Mouse (Mus musculus) thymus, adult 18-20 months (tissue): Measurements from ENCODE around the gene Tiam1.
"Not testable (repeated sequence)": the region's sequence is repeated elsewhere in the genome, so short reads cannot be mapped to it uniquely, and the experiment has no call there.

Source experiments
- DNase-seq, 2 experiments: peaks; one replicate each; pipeline ENCODE4 v3.0.0; 2022; ENCODE audit warnings: mixed read lengths in 2 of 2

The Tiam1 gene

GRCm38 (mm10) chr16:90104714-90105459, 38.7 kb downstream of the Tiam1 start:
- no peak for DNase-seq

- DNase-seq: no peak
Measured at GRCm38 (mm10) chr16:90103726-90104125, 39.8 kb downstream of the Tiam1 start.

DNA sequence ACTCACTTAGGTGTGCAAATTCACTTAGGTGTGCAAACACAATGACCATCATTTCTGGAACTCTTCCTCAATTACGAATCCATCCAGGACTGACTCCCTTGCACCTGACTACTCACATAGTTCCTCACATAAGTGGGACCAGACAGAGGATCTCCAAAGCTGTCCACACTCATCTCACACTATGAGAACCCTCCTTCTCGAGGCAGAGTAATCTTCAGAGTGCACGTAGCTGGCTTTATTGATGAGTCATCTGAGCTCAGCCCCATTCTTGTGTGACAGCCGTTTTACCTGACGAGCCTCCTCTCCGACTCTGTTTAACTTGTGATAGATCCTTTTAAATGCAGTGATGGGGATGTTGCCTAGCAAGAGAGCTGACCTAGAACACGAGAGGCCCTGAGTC, 41.0 kb downstream of the Tiam1 start:
- DNase-seq: no peak

GRCm38 (mm10) chr16:90098191-90098605, 45.4 kb downstream of the Tiam1 start:
- DNase-seq: no peak

- no peak for DNase-seq
Measured at GRCm38 (mm10) chr16:90097769-90098168, 45.8 kb downstream of the Tiam1 start.

DNA sequence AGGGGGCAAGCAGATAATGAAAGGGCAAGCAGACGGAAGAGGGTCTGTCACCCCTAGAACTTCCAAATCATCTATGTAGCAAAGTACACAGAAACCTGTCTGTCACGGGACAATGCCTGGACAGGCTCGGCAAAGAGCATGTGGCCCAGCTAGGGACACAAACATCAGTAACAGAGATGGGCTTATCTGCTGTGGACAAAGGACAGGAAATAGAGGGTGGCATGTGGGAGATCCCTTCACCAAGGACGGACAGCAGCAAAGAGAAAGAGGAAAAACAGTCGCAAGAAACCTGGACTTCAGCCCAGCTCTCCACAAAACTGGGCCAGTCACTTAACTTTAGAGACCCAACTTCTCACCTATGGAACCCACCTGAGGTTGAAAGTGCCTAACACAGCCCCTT, 47.6 kb downstream of the Tiam1 start:
- DNase-seq: no peak

DNA sequence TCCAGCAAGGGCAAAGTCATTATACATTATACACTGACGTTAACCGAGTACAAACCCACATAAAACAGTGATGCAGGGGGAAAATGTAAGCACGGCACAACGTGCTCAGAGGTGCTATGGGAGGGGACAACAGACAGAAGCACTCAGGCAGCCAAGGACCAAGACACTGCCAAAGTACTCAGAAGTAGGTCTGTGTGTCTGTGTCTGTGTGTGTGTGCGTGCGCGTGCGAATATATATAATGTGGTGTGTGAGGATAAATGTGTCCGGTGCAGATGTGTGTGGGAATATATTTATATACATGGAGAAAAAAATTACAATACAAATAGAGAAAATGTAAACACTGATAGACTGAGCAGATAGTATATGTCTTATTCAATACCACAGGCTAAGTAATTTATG, 50.6 kb downstream of the Tiam1 start:
- DNase-seq: no peak

- no peak for DNase-seq
Measured at GRCm38 (mm10) chr16:90091906-90092305, 51.7 kb downstream of the Tiam1 start.

DNA sequence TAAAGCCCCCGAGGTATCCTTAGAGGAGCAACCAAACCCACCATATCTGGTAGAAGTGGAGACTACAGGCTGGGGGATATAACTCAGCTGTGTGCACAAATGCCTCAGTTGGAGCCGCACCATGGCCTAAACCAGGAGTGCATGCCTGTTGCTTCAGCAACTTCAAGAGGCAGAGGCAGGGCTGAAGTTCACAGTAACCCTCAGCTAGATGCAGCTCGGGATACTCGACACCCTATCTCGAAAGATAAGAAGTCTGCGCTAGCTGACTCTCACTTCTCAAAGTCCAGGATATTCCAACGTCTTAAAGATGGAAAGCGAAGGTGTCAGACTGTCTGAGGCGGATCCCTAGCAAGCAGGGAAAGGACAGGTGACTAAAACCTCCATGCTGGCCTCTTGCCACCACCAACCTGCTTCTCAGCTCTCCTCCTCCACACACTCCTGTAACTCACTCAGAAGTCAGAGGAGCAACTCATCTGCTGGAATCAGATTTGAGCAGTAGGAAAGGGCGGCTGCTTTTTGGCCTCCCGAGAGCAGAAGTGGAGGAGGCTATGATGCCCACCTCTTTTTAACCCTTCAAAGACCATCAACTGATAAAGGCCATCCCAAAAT, 52.4 kb downstream of the Tiam1 start:
- DNase-seq: no peak

DNA sequence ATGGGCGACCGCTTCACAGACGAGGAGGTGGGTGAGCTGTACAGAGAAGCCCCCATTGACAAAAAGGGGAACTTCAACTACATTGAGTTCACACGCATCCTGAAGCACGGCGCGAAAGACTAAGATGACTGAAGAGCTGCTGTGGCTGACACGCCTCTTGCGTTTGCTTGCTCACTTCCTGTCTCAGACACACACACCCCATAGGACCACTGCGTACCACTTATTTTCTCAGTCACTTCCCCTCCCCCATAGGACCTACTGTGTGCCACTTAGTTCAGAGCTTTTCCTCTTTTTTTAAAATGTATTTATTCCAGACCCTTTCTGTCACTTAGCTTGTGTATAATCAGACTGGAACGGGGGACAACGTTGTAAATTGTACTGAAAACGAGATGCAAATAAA, 53.2 kb downstream of the Tiam1 start:
- peak in 1 of 2 experiments; percentile 22 for DNase-seq

DNA sequence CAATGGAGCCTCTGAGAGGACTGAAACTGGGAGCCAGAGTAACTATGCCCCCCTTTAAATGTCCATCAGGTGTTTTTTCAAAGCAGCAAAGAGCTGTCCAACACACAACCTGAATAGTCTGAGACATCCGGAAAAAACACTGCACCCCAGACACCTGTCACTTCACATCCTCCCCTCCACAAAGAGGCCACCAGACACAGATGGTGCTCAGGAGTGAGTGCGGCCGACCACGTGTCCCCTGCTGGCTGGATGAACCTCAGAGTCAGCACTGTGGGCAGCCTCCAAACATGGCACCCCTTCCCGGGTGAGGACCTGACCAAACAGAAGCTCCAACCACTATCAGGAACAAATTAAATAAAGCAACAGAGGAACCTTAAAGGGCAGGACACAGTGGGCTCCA, 56.3 kb downstream of the Tiam1 start:
- peak; percentile 16 to 32 for DNase-seq

GRCm38 (mm10) chr16:90086111-90086510, 57.5 kb downstream of the Tiam1 start:
- DNase-seq: no peak

- DNase-seq: no peak
Measured at GRCm38 (mm10) chr16:90085580-90085979, 58.0 kb downstream of the Tiam1 start.

- DNase-seq: no peak
Measured at GRCm38 (mm10) chr16:90081125-90081524, 62.4 kb downstream of the Tiam1 start.

- DNase-seq: no peak
Measured at GRCm38 (mm10) chr16:90078806-90079381, 64.7 kb downstream of the Tiam1 start.

DNA sequence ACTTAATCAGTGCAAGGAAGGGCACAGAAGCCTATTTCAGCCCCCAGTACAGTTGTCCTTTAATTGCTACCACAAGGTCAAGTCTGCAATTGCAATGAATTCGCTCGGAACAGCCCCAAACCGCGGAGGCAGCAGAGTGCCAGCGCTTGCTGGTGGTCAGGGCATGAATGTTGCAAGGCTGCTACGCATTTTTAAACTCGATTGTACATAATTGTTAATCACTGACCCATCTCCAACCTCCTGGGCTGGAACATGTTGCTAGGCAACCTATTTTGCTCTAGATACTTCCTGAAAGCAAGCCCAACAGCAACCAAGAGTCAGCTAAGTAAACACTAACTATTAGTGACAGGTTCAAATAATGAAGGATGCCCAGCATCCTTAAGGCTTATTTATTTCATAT, 70.1 kb downstream of the Tiam1 start:
- no peak for DNase-seq

- no peak for DNase-seq
Measured at GRCm38 (mm10) chr16:90072651-90073050, 70.9 kb downstream of the Tiam1 start.

DNA sequence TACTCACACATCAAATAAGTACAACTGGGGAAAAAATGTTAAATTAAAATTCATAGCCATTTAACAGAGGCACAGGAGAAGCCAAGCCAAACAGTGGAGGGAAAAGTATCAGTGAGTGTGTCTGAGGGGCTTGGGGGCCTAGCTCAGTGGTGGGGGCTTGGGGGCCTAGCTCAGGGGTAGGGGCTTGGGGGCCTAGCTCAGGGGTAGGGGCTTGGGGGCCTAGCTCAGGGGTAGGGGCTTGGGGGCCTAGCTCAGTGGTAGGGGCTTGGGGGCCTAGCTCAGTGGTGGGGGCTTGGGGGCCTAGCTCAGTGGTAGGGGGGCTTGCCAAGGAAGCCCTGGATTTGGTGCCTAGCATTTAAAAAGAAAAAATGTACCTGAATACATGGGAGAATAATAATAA, 72.4 kb downstream of the Tiam1 start:
- DNase-seq: not testable (repeated sequence)

- DNase-seq: no peak
Measured at GRCm38 (mm10) chr16:90070104-90070503, 73.5 kb downstream of the Tiam1 start.

DNA sequence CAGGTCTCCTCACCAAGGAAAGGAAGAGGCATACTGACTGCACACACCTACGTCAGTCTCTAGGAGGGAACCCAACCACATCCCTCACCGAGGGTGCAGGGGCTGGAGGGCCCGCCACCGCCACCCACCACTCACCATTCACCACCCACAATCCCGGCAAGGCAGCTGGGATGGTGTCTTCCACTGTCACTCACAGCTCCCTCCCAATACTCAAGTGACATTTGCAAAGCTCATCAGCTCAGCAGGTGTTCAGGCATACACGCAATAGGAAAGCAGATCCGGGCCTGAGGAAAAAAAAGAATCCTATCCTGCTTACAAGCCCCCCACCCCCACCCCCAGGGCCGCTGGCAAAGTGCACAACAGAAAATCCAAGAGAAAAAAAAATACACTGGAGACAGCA, 74.4 kb downstream of the Tiam1 start:
- no peak for DNase-seq

DNA sequence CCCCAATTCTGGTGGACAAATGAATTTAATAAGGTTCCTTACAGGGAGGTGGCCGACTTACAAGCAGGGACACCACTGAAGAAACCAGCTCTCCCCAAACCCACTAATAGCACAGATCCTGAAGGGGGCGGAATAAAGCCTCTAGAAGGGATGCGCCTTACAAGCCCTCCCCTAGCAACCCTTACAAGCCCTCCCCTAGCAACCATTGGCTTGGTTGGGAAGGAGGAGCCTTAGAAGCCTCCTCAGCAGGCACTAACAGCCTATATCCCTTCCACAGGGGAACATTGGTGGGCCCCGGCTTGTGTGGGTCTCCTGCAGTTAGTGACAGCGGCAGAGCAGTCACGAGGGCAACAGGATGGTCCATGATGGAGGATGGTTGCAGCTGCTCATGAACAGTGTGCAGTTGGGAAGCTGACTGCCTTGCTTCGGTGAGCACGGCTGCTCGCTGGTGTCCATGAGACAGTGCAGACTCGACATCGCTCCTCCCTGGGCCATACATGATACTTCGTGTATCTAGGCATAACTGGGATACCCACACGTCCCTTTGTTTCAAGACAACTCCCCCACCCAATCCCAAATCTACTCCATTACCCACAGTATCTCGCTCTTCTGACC, 90.6 kb downstream of the Tiam1 start:
- DNase-seq: no peak

DNA sequence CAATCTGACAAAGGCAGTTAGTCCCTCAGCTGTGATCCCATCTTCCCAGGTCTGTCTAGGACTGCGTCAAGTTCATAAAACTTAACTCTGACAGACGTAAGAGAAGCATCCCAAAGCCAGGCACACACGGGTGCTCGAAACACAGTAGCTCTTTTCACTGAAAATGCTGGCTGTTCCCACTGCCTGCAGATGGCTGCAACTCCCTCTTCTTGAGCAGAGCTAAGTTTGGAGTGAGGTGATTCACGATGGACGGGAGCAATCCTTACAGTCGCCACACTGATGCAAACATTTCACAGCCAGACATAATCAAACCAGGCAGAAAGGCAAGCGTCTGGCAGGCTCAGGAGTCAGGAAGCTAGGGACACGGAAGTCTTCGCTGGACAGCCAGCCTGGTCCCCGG, 91.2 kb downstream of the Tiam1 start:
- DNase-seq: no peak

- no peak for DNase-seq
Measured at GRCm38 (mm10) chr16:90051051-90051450, 92.5 kb downstream of the Tiam1 start.

- DNase-seq: no peak
Measured at GRCm38 (mm10) chr16:90047841-90048240, 95.7 kb downstream of the Tiam1 start.
